Mouse (Mus musculus) kidney, adult 9 months (tissue): ENCODE measurements around the gene Phlpp1.

Experiments
- DNase-seq: peaks from one replicate; pipeline ENCODE4 v3.0.0; 2022

The Phlpp1 gene

DNA sequence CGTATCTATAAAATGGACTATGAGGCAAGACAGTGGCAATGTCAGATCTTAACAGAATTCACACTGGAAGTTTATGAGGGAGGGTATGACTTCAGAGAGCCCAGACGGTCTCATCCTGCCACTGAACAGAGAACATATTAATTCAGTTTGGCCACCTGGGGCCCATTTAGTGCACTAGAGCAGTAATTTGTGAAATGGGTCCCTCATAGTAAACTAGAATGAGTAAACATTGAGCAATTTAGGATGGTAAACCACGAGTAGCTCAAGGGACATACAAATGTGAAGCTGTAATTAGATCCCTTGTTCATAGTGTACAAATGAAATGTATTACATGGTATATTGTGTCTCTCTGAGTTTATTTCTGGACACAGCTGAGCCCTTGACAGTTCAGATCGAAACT lies 3.6 kb upstream of the Phlpp1 start:
- DNase-seq, result no peak

DNA sequence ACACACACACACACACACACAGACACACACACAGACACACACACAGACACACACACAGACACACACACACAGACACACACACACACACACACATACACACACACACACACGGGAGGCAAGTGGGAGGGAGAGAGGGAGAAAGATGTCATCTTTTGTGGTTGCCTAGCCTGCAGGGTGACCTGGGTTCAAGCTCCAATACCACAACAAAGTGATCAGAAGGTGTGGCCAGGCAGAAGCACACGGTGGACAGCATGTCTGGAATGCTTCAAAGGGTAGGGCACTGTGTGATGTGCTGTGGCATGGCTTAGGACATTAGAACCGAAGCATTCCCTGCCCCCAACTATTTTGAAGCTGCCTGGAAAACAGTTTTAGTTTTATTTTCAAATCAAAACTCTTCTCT lies 2.8 kb upstream of the Phlpp1 start:
- no peak for DNase-seq

DNA sequence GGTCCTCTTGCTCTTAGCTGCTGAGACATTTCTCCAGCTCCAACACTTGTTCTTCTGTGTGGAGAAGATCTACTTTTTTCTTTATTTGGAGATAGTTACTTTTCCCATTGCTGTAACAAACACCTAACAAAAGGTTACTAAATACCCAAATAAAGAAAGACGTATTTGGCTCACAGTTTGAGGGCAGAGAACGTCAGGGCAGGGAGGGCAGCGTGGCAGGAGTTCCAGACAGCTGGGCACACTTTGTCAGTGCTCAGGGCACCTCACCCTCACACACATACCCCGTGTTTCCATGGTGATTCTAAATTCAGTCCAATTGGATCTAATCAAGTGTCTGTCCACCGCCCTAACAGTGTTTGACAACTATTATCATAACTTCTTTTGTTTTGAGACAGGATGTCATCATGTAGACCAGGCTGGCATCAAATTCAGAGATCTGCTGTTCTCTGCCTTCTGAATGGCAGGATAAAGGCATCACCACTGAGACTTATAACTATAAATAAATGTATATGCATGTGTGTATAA lies 1.7 kb upstream of the Phlpp1 start:
- DNase-seq, result no peak

DNA sequence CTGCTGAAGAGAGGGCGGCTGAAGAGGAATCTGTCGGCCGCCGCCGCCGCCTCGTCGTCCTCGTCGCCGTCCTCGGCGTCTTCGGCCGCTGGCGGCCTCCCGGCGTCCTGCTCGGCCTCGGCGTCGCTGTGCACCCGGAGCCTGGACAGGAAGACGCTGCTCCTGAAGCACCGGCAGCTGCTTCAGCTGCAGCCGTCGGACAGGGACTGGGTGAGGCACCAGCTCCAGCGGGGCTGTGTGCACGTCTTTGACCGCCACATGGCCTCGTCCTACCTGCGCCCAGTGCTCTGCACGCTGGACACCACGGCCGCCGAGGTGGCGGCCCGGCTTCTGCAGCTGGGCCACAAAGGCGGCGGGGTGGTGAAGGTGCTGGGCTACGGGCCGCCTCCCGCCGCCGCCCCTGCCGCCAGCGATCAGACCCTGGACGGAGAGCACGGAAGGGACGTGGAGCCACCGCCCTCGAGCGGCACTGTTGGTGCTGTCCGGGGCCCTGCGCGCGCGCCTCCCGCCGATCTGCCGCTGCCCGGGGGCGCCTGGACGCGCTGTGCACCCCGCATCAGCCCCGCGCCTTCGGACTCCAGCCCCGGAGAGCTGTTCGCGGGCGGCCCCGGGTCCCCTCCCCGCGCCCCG lies 864 bp downstream of the Phlpp1 start:
- peak; percentile 49 for DNase-seq

DNA sequence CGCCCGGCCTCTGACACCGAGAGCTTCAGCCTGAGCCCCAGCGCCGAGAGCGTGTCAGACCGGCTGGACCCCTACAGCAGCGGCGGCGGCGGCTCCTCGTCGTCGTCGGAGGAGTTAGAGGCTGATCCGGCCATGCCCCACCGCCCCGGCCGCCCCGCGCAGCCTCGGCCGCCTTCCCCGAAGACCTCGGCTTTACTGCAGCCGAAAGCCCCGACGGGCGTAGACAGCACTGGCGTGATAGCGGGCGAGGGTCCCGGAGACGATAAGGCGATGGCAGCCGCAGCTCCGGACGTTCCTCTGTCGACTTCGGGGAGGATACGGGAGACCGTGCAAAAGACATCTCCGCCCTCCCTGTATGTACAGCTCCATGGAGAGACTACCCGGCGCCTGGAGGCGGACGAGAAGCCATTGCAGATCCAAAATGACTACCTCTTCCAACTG lies 1.4 kb downstream of the Phlpp1 start:
- no peak for DNase-seq

DNA sequence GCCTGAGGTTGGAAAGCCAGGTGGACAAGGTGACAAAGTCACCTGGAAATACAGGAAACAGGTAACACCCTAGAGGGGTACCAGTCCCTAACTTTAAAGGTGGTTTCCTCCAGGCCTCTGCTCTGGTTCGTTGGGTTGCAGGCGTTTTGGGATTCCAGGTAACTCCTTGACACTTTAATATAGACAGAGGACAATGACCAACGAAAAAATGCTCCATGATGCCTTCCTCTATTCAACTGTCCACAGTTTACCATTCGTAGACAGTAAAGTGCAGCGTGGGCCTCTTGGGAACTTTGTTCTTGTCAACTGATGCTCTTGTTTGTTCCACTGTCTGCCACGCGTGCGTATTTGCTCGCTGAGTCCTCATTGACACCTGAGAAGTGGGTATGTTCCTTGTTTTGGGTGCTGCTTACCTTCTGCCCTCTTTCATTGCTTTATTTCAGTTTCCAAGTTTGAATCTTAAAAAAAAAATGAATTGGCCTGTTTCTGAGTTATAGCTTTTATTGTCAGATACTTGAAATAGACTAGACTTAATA lies 2.1 kb downstream of the Phlpp1 start:
- no peak for DNase-seq

DNA sequence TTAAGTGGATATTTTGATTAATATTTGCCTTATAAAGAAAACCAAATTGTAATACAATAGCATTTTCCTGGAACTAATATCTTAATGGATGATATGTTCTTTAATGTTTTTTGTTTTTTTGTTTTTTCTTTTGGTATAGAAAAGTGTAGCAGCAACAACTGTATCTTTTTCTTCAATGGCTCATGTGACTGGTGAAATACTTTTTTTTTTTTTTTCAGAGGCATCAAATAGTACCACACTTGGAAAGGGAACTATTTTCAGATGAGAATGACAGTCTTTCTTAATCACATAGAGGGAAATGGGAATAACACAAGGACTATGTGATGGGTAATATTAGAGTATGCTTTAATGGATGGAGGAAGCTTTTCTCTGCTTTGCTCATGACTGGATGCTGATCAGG lies 3.0 kb downstream of the Phlpp1 start:
- no peak for DNase-seq

DNA sequence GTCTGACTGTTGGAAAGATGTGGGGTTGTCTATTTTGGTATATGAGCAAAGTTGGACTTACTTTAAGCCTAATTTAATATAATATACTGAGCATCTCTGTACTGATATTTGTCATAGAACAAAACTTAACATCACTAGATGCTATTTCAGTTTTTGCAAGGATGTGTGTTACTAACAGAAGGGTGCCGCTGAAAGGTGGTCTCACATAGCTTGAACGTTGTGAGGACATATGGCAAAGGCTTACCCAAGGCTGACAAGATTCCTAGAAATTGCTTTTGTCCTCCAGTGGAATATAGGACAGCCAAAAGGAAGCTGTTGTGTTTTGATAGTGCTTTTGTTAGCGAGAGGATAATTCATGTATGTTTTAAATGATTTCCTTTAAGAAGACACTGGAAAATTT lies 3.8 kb downstream of the Phlpp1 start:
- DNase-seq, result no peak

DNA sequence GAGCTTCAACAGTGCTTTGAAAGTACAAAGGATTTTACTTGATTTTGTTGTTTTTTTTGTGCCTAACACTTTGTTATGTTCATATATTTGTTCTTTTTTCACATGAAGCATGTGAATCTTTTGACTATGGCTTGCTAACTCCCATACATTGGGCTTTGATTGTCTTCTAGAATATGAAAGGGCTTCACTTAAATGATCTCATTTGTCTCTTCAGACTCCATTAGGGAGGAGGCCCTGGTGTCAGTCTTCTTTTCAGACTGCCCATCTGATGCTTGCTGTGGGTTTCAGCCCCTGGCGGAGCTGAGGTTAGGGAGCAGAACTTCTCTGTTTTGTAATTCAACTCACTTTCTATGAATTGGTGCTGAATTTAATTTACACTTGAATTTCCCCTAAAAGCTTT lies 5.2 kb downstream of the Phlpp1 start:
- no peak for DNase-seq

DNA sequence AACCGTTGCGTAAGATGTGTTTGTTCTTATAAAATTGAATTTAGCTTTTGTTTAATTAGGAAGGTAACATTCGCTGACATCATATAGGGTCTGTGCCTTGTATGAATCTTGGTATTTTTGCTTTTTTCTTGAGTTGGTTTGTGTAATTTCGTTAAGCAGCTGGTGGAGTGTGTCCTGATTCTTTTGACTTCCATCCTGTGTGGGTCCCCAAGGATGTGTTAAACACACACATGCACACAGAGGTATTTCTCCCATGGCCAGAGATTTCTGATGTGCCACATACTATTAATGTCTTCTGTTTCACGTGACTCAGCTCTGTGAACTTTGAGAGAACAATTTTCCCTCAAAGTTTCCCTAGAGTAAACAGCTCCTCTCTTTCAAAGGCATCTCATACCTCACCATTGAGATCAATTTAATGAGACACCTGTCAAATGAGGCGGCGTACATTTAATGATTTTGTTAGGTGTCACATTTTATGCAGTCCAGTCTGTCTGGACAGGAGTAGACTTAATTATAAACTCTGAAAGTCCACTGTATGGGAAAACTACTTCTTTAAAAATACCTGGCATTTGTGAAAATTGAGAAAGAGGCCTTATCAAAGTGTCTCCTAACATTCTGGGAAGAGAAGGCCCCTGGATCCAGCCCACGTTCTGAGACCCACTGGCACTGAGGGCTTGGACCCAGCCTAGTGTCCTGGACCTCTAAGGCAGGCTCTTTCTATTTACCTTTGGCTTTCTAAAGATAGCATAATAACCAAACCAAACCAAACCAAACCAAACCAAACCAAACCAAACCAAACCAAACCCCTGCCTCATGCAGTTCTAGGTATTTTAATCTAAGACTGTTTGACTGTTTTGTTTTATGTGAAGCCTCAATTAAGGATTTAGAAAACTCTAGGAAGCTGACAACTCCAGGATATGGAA lies 6.6 kb downstream of the Phlpp1 start:
- no peak for DNase-seq

DNA sequence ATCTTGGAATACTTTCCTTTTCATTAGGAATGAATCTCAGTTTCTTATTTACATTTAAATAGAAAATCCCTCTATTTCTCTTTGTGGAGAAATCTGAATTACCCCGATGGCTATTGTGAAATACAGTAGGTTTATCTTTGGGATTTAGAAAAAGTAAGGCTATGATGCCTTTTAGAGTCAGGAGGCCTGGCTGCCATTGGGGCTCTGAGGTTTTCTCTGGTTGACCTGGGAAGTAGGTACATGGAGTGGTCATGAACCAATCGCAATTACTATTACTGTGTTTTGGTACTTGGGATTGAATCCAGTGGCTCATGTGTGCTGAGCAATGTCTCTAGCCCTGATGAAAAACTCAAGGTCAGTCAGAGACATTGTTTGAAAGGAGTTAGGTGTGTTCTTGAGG lies 12.1 kb downstream of the Phlpp1 start:
- DNase-seq, result no peak

DNA sequence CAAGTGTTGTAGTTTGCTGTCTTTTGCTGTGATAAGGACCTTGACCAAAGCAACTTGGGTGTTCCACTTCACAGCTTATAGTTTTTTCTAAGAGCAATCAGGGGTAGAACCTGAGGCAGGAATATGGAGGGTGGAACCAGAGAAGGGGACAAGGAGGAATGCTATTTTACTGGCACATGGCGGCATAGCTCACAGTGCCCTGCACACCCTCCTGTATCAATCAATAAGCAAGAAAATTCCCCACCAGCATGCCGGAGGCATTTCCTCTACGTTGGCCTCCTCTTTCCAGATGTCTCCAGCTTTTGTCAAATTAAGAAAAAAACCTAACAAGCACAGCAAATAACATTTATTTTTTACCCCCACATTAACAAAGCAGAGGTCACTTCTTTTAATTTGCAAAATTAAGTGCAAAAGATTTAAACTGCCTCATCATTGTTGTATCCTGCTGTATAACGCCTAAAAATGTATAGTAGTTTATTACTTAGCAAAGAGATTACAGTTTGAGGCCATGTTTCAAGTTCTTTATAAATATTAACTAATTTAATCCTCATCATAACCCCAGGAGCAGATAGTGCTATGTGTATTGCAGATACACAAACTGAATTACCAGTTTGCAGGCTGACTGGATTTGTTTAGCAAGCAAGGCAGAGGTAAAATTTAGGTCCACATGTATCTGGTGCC lies 13.4 kb downstream of the Phlpp1 start:
- no peak for DNase-seq

DNA sequence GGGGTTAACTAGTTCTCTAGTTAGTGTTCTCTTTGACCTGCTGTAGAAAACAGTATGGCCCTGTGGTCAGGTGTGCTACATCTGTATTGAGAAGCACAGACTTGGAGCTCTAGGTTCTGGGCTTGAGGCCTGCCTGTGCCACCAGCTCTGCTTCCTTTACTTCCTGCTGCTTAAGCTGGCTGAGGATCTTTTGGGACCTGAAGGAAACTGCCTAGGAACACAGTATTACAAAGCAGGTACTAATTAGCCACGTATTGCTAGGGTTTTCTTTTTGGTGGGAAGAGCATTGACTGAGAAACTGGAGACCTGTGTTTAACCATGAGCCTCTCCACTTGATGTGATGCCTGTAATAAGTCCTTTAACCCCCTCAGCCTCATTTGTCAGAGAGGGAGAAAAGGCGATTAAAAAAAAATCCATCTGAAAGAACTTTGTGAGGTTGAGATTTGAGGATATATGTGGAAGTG lies 13.9 kb downstream of the Phlpp1 start:
- no peak for DNase-seq

DNA sequence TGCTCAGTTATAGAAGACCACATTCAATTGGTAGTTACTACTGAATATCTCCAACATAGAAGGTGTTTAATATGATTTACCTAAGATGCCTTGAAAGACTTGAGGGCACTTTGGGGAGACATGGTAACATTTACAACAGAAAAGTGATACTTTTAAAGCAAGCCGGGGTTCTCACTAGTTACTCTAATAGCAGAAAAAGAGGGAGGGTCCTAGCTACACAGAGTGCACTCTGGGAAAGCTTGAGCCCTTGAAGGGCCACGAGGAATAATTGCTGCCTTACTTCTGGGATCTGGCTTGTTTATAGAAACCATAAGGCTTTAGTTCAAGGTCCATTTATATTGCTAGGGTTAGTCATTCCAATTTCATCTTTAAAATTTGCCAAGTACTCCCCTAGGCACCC lies 14.5 kb downstream of the Phlpp1 start:
- DNase-seq, result no peak

DNA sequence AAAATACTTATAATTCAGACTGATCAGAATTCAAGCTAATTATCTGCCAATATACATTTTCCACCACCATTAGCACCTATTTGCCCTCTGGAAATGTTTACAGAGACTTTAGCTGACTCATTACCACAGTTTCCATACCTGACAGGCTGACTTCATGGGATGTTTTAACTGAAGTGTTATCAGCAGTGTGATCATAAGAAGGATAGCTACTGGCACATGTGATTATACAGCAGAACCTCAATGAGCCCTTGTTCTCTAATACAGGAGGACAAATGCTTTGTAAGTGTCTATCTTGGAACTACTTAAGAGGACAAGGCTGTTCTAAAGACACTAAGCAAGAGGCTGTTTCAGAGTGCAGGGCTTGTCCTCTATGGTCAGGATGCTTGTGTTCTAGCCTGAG lies 15.9 kb downstream of the Phlpp1 start:
- no peak for DNase-seq

DNA sequence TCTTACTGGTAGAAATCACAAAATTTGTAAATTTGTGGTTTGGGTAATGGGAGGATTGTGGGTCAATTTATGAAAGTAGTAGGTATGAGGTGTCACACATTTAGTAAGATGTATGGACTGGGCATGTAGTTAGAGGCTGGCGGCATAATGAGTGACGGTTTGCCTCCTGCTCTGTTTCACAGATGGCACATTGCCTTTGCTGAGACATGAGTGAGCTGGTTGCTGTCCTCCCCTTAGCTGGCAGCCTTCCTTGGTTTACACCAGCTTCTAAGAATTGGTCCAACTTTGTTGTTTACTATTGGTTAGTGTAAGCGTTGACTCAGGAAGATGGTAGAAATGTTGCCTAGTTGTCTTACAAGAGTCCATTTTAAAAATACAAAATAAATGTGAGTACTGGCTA lies 17.2 kb downstream of the Phlpp1 start:
- no peak for DNase-seq

DNA sequence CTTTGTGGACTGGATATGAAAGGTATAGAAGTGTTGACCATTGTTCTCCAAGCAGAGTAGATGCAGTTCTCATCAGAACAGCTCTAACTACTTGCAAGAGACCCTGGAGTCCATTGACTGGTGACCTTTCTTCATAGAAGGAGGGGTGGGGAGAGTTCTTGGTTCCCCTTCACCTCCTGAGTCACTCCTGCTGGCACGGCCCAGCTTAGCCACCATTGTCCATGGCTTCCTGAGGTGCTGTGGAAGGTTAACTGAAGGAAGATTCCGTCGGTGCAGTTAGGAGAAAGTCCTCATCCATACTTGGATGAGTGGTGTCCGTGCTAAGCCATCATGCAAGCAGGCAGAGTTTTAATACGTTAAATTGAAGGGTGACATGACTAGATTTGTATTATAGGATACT lies 17.8 kb downstream of the Phlpp1 start:
- no peak for DNase-seq

DNA sequence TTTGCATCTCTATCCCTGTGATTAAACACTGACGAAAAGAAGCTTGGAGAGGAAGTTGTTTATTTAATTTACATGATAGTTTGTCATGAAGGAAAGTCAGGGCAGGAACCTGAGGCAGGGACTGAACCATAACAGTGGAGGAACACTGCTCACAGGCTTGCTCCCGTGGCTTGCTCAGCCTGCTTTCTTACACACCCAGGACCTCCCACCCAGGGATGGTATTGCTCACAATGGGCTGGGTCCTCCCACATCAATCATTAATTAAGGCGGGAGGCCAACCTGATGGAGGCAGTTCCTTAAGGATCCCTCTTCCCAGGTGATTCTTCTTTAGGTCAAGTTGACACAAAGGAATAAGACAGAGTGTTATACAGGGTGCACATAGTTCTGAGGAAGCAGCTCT lies 19.1 kb downstream of the Phlpp1 start:
- DNase-seq, result no peak

DNA sequence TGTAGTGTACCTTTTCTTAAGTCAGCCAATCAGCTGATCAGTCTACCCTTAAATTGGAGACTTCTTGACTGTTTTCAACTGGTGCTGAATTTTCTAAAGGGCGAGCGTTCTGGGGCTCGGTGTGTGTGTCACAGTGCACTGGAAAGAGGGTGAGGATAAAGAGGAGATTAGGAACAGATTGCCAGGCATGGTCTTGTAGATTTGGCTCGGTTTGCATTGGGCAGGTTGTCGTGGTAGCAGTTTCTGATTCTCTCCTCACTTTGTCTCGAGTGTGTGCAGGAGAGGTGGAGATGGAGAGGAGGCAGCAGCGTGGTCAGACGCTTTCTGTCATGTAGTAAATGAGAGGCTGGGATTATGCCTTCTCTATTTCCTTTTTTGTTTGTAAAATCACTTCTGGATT lies 20.3 kb downstream of the Phlpp1 start:
- DNase-seq, result no peak

DNA sequence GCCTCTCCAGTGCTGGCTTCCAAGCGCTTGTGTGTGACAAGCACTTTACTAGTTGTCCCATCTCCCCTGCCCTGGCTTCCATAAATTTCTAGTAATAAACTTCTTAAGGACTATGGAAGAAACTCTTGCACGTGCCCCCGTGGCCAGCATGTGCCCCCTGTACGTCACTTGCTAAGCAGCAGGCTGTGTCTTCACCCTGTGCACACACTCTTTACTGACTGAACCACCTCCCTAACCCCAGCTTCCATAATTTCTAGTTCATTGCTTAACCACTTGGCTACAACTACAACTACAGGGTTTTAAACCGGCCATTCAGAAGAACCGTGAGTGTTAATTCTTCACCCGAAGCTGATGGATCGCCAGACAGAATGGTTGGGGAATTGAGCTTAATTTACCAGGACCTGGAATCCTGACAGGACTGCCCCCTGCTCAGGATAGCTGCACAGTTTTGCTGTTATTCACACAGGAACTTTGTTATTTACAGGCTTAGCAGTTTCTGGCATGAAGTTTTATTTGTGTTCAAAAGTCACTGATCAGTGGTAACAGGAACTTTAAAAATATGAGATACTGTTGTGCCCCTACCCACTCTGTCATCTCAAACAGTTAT lies 21.4 kb downstream of the Phlpp1 start:
- peak; percentile 27 for DNase-seq

DNA sequence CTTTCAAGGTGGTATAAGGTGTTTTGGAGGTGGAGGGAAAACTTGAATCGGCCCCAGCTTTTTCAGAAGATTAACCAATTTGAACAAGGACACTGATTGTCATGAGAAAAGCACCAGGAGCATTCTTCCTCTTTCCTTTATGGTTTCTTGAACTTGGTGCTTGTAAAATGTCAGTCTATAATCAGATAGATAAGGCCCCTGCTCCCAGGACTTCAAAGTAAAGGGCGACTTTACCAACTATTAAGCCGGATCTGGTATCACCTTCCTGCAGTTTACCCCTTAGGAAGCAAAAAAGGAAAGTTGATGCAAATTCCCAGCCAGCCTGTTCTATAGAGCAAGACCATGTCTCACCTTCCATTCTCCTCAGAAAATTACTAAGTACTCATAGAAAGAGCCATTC lies 21.9 kb downstream of the Phlpp1 start:
- DNase-seq, result no peak

DNA sequence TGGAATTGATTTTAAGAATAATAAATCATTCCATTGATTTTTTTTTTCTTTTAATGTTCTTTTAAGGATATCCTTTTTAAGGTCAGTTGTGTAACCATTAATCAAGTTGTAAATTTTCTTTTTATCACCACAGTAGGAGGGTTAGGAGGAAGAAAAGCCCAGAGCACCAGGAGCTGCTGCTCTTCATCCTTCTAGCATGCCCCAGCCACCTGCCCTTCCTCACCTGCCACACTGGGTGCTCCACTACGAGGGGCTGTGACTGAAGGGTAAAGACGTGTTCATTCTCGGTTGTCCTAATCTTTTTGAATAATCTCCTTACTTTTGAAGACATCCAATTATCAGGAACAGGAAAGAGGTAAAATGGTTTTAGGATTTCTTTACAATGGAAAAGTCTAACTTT lies 22.7 kb downstream of the Phlpp1 start:
- no peak for DNase-seq

DNA sequence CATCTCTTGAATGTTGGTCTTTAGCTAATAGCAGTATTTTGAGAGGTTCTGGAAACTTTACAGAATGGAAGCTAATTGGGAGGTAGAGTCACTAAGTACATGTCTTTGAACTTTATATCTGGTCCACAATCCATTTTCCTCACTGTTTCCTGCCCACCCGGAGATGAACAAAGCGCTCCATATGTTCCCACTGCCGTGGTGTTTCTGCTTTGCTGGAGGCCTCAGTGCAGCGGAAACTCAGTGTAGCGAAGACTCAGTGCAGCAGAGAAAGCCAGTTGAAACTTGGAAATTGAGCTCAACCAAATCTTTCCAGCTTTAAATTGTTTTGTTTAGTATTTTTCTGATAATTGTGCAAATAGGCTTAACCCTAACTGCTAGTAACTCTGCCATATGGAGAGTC lies 26.4 kb downstream of the Phlpp1 start:
- DNase-seq, result no peak
